Mouse (Mus musculus) c-Kit-positive CD71-positive TER-119-positive erythroid progenitor cells, embryonic 14.5 days (primary cell): ENCODE measurements around the gene Mthfd1.
"Not testable (repeated sequence)": the region's sequence is repeated elsewhere in the genome, so short reads cannot be mapped to it uniquely, and the experiment has no call there.

Experiments used
- DNase-seq: peaks from one replicate; pipeline ENCODE4 v3.0.0-alpha.2; 2013; ENCODE audit warnings: low spot score

Mthfd1 gene

DNA sequence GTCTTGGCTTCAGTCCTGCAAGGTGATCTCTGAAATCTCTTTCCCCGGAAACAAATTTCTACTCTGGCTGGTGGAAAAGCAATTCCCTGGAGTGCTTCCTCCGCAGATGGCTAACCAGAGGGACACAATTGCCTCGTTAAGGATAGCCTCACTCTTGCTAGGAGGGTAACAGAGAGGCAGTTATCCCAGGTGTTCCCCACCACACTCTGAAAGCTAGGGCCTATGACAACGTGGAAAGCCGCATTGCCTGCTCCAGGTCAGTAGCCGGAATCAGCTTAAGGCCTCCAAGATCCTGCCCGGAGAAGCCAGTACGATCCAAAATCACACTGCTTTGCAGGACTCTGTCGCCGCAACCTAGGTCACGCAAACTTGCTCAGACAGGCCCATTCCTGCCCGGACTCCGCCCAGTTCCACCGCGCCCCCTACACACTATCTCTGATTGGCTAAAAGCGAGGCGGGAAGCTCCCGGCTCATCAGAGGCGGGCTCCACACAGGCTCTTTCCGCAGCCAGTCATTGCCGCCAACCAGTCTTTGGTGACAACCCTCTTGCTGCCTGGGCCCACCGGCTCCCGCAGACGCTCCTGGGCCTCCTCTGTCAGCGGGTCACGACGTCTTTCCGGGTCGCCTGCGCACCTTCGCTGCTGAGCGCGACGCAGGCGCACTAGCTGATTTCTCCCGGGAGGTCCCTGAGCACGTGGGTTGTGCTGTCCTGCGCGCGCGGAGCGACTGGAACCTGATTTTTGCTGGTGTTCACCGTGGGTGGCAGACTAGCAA lies at the start of gene Mthfd1:
Gene Mthfd1 (plus strand): TSS at position 574 of the 774 bp plus-strand sequence.
- peak; percentile 93 for DNase-seq

DNA sequence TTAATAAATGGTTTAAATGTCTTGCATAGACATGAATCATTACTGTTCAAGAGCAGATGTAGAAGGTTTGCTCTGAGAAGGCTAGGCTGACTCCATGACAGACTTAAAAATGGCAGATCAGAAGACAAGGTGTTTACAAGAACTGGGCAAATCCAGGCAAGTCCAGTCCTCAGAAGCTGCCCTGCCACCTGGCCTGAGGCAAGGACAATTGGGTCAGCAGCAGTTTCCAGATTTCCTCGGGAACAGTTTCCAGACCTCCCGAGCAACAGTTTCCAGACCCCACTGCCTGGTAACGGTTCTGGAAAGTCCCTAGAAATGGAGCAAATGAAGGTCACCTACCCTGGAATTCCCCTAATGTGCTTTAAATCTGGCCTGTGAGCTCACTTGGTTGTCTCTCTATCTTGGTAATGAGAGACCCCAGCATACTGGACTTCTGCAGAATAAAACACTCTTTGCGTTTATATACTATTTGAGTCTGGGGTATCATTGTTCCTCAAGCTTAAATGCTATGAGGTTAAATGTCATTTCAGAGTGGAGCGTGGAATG lies 45.6 kb upstream of the Mthfd1 start:
- no peak for DNase-seq

DNA sequence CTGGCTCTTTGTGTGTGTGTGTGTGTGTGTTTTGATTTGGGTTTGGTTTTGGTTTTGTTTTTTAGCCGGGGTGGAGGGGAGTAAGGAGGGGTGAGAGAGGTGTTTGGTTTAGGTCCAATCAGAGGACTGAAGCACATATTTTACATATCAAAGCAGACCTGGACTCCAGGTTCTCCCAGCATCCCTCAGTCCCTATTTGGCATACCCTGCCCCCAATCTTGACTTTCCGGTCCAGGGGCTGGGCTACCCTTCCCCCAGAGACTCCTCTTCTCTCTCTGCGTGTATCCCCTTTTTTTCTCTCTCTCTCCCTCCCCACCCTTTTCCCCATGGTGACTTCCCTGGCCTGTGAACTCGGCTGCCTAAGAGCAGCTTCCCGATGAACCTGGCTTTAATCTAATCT lies 40.0 kb upstream of the Mthfd1 start:
- no peak for DNase-seq

DNA sequence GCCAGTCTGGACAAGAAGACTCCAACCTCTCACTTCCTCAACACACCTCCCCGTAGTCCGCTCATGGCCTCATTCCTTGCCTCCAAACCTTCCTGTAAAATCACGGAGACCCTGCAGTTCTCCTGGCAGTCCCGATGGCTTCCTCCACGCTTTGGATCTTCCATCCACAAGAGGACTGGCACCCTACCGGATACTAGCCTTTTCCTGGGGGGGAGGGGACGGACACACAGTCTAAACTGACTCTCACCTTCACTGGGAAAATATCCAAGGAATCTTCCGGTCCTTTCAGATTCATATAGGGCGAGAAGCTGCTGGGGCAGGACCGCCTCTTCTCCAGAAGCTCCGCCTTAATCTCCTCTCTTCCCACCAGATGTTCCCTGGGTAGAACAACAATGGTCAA lies 38.4 kb upstream of the Mthfd1 start:
- no peak for DNase-seq

DNA sequence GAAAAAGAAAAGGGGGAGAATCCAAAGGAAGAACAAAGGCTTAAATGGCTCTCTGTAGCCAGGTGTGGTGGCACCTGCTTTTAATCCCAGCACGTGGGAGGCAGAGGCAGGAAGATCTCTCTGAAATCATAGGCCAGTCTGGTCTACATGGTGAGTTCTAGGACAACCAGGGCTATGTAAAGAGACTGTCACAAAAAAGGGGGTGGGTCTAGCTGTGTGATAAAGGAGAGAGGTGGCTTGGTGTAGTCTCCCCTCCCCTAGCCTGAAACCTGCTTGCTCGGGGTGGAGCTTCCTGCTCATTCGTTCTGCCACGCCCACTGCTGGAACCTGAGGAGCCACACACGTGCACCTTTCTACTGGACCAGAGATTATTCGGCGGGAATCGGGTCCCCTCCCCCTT lies 33.0 kb upstream of the Mthfd1 start:
- not testable (repeated sequence) for DNase-seq

DNA sequence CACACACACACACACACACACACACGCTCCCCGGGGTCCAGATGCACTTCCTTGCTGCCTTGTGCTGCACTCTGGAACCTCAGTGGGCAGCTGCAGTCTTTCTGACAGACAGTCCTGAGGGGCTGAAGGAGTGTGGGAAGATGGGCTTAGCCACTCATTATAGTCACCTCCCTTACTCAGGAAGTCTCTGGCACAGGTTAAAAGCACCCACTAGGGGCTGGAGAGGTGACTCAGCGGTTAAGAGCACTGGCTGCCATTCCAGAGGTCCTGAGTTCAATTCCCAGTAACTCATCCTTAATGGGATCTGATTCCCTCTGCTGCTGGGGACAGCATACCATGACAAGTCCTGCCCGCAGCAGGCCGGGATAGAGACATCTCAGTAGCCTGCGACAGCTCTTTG lies 24.5 kb upstream of the Mthfd1 start:
- no peak for DNase-seq

DNA sequence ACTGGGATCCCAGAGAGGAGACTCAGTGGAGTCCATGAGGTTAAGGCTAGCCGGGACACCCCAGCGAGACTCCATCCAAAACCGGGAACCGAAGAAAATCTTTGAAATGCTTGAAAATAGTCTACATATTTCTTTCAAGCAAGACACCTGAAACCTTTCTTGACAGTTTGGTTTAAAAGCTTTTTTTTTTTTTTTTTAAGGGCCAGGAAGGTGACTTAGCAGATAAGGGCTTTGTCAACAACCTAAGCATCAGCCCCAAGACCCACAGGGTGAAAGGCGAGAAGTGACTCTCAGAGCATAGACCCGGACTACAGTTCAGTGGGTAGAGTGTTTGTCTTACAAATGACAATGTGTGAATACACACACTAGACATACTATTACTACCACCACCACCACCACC lies 19.8 kb upstream of the Mthfd1 start:
- DNase-seq, result no peak

DNA sequence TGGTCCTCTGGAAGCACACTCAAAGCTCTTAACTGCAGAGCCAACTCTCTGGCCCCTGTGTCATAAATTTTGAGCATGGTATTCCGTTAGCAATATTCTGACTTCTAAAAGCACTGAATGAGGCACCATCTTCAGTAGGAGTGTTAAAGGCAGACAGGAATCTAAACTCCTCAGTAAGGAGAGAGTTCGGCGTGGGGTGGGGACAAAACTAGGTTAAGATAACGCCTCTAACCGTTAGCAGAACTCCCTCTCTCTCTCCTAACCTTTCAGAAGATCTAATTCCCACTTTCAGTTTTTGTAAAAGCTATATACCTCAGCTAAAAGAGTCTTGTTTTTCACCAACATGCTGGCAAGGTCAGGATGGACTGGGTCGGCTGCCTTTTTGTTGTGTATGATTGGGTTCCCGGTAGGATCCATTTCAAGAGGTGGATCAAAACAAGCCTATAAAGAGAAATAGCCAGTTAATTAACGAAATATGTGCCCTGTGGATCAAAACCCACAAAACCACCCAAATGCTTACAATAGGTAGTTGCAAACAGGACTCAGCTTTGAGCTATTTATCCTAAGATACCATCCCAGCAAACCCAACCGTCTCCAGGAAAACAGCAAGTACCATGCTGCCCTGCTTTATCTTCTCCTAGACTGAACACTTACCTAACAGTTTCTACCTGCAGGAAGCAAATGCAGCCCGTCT lies 15.8 kb upstream of the Mthfd1 start:
- no peak for DNase-seq

DNA sequence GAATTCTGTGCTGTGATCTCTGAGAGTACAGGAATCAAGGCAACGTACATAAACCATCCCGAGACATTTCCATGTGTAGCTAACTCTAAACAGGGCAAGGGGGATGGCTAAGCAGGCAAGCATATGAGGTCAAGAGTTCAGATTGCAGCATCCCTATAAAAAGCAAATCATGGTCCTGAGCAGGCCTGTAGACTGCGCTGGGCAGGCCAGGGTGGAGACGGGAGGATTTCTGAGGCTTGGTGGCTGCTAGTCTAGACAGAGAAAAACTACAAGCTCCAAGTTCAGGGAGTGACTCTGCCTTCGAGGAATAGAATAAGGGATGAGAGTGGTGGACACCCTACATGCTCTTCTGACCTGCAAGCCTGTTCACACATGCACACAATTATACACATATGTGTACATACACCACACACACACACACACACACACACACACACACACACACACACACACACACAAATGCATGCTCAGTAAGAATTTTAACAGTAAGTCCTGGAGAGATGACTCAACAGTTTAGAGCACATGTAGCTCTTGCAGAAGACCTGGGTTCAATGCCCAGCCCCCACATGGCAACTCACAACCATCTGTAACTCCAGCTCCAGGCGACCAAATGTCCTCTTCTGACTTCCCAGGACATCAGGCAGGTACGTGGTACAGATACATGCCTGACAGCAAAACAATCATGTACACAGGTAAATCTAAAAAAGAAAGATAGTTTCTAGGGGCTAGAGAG lies 15.1 kb upstream of the Mthfd1 start:
- DNase-seq, result no peak

DNA sequence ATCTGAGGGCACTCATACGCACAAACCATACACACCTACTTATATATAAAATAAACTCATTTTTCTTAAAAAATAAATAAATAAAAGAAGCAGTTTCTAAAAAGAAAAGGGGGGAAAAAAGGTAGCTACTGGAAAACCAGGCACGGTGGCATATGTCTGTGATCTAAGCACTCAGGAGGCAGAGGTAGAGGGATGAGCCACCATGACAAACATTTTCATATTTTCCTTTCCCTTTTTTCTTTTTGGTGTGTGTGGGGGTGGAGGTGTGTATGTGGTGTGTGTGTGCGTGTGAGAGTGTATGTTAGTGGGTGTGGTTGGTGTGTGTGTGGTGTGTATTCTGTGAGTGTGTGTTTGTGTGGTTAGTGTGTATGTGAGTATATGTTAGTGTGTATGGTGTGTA lies 14.4 kb upstream of the Mthfd1 start:
- no peak for DNase-seq

DNA sequence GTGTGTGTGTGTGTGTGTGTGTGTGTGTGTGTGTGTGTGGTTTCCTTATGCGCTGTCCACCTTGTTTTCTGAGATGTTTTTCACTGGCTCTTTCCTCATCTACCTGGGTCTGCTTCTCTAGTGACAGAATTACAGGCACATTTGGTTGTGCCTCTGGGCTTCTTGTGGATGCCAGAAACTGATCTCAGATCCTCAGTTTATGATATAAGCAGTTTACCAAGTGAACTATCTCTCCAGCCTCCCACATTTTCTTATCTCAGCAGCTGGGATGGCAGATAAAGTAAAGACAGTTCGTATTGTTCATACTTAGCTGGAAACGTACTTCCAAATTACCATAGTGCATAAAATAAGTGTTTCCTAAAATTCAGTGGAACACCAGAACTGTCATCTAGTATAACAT lies 14.0 kb upstream of the Mthfd1 start:
- peak; percentile 73 for DNase-seq

DNA sequence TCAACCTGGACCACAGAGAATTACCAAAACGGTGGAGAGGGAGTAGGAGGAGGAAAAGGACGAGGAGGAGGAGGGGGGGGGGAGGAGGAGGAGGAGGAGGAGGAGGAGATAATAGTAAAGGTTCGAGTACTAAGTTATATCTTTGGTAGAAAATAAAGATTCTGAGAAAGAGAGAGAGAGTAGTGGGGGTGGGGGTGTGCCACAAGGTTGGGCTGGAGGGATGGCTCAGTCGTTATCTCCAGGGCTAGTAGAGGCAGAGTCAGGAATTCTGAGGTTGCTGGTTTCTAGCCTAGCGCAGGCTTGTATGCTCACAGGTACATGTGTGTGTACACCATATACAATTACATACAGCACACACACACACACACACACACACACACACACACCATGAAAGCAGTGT lies 13.3 kb upstream of the Mthfd1 start:
- no peak for DNase-seq

DNA sequence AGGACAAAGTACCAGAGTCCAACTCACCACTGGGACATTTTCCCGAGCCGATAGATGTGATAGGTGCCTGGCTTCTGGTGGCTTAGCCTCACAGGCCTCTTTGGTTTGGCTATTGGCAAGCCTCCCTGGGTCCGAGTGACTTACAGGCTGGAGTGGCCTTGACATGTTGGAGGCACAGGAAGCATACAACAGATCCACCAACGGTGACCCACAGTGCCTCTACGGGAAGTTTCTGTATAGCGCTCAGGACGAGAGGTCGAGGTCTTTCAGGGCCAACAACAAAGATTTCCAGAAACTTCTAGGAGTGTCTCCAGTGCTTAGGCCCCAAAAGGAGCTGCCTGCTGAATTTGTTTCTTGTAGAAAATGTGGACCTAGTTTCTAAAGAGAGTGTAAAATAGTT lies 10.1 kb upstream of the Mthfd1 start:
- no peak for DNase-seq

DNA sequence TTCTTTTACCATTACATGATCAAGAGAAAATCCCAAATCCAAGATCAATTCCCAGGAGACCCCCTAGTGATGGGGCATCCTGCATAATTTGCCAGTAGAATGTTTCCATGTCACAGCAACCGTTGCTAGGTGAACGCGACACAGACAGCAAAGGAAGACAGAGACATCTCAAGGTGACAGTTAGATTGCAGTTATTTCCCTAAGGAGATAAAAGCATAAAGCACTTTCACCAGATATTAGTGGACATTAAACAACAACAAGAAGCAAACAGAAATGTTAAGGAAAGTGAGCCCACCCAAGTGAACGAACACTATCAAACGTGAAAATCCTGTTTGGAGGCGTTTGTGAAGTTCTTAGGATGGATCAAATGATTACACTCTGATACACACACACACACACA lies 8.5 kb upstream of the Mthfd1 start, which contains the start of gene Tex21:
Gene Tex21 (minus strand): TSS at position 101 of the 400 bp plus-strand sequence.
- no peak for DNase-seq

DNA sequence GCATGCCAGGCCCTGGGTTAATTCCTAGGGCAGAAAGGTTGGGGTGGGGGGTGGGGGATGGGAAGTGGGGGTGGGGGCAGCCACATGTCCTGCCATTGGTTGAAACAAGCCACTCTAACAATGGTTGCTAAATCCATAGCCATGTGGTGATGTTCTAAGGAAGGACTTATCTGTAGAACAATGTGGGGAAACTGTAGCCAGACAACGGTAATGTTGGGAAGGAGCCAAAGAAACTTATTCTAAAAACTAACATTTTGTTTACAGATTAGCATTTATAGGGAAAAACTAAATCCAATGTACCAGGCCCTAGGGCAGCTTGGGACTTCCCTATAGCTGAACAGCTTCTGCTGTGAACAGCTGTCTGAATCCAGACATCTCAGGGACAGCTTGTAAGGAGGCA lies 2.0 kb upstream of the Mthfd1 start:
- no peak for DNase-seq

DNA sequence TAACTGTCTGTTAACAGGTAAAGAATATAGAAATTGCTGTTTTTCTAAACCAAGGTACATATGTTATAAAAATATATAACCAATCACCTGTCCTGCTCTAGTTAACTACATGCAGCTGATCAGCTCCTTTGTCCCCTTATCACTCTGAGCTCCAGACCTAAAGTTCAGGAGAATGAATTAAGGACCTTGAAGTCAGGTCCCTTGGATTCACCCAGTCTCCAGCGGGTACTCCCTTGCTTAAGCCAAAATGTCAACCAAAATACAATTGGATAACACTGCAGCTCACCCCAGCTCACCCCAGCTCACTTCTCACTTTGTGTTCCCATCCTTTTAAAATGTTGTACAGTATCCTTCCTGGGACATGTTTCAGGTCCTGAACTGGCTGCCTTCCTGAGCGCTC lies 1.5 kb upstream of the Mthfd1 start:
- no peak for DNase-seq

DNA sequence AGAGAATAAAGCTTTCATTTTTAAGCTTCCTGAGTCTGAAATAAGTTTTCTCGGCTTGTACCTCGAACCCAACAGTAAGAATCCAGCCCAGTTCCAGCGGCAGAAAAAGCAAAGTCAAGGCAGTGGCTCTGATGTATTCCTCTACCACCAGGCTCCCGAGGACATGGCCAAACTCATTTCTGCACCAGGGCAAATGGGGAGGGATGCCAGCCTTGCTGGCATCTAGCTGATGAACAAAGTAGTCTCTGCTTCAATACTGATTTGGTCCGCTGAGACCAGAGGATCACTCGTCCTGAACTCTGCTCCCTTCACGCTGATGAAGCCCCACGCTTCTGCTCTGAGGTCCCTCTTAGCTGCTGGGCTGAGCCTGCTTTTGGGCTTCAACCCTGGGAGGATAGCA lies 1.1 kb upstream of the Mthfd1 start:
- DNase-seq, result no peak

DNA sequence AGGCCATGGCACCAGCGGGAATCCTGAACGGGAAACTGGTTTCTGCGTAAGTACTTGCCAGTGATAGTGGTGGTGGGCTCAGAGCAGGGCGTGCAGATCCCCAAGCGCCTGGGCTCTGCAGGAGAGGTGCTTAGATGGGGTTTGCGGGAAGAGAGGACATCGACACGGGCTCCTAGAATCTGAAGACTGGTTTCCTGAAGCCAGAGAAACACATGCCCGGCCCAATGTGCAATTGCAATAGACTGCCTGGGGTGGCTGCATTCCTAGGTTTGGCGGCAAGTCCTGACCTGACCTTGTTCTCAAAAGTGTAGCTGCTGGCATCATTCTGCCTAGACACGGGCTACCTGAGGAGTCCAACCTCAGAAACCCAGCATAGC lies 389 bp downstream of the Mthfd1 start:
- DNase-seq, result no peak

DNA sequence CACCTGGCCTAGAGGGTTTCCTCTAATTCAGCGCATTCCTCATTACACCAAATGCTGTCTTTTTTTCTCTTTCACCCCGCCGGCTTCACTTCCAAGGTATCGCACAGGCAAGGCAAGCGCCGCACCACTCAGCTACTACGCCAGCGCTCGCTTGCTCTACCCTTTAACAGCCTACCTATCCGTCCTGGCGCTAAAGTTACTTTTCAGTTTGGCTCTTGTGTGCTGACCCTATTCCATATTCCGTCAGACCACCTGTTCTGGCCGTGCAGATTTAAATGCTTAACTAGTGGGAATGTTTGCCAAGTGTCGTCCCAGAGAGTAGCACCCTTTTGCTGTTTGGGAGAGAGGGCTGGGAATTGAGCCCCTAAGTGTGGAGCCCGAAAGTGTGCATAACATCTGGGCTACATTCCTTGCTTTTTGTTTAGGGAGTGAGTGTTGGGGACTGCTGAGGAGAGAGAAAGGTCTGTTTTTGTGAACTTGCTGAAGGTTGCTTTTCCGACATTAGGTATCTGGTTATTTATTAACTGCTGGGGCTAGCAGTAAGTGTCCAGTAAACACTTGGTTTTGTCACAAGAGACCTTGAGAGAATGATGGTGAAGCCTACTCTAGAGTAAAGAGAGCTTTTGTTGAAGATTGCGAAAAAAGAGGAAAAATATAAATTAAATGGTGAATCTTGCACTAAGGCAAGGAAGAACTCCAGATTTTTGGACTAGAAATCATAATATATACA lies 1.2 kb downstream of the Mthfd1 start:
- DNase-seq, result no peak

DNA sequence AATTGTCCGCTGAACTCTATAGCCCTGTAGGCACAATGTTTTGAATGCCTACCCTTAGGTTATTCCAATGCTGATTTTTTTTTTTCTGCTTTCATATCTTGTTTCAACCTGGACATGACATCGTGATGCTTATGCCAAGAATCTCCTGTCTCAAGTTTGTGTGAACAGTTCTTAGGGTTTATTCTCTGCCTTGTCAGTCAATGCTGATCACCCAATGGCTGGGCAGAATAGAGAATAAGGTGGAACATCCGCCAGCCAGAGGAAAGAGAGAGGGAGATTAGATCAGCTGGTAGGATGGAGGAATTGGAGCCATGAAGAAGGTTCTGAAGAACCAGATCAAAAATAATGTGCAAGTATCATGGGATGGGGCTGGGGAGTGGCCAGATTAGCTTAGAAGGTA lies 5.6 kb downstream of the Mthfd1 start:
- DNase-seq, result no peak

DNA sequence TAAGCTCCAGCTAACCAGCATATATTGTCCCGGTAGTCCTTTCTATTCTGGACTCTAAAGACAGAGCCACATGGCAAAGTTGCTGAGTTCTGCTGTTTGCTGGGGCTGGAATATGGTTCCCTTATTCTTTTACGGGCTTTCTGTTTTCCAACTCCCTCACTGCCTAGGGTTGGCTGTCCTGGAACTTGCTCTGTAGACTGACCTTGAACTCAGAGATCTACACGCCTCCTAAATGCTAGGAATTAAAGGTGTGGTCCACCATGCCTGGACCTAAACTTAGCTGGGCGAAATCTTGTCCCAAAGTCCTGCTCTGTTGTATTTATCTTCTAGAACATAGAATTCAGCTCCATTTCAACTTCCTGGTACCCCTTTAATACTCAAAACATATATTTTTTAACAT lies 6.5 kb downstream of the Mthfd1 start:
- no peak for DNase-seq

DNA sequence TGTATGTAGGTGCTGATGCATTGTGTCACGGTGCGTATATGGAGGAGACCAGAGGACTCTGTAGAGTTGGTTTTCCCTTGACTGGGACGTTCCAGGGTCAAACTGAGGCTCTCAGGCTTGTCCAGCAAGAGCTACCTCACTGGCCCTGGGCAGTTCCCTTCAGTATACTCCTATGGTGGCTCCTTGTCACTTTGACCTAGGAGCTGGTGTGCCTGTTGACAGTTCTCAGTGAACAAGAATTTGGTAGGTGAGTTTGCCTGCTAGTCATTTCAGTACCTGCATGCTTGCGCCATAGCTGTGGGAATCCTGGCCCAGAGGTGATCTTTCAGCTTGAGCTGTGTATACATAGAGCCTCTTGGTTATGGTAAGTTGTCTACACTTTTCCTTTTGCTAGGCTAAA lies 7.8 kb downstream of the Mthfd1 start:
- no peak for DNase-seq
